Mouse (Mus musculus) embryonic facial prominence, embryonic 11.5 days (tissue): ENCODE data around the gene Ces1g. TPM values are rescaled to one million over a fixed set of nuclear protein-coding genes. Genes with fewer than 3 reads are reported as not detected.

Experiments
- ATAC-seq: fragments of 200-750 bp; cut with Nextera tagmentation; replicated peaks from 2 replicates; pipeline ENCODE4 v1.8.0; 2017; ENCODE audit warnings: low read depth; ENCODE audit not compliant: insufficient number of reproducible peaks, low FRiP score, low TSS enrichment
- DNase-seq: peaks from one replicate; pipeline ENCODE4 v3.0.0-alpha.2; 2015; ENCODE audit warnings: low spot score
- H3K27ac ChIP-seq: fragments of 300-500 bp; sonication (generic); replicated peaks from 2 replicates; pipeline ENCODE4 v1.5.1; 2014; ENCODE audit warnings: mild to moderate bottlenecking, low read depth, low read length, control low read depth
- H3K27me3 ChIP-seq: fragments of 300-500 bp; sonication (generic); 2 replicates; pipeline ENCODE4 v1.6.1; 2014; ENCODE audit warnings: mild to moderate bottlenecking, low read length, moderate library complexity, mixed read lengths; ENCODE audit not compliant: control insufficient read depth, insufficient read depth
- H3K36me3 ChIP-seq: fragments of 300-500 bp; sonication (generic); replicated peaks from 2 replicates; pipeline ENCODE4 v1.6.1; 2014; ENCODE audit warnings: low read depth, mild to moderate bottlenecking, low read length, moderate library complexity, mixed read lengths; ENCODE audit not compliant: control insufficient read depth, insufficient read depth
- H3K4me1 ChIP-seq: fragments of 300-500 bp; sonication (generic); 2 replicates; pipeline ENCODE4 v1.6.1; 2014; ENCODE audit warnings: low read length, mixed read lengths; ENCODE audit not compliant: control insufficient read depth, insufficient read depth
- H3K4me2 ChIP-seq: fragments of 300-500 bp; sonication (generic); 2 replicates; pipeline ENCODE4 v1.6.1; 2014; ENCODE audit warnings: low read depth, mild to moderate bottlenecking, control low read depth, low read length, moderate library complexity
- H3K4me3 ChIP-seq: fragments of 300-500 bp; sonication (generic); 2 replicates; pipeline ENCODE4 v1.5.1; 2014; ENCODE audit warnings: low read depth, low read length, control low read depth
- H3K9ac ChIP-seq: fragments of 300-500 bp; sonication (generic); replicated peaks from 2 replicates; pipeline ENCODE4 v1.6.1; 2014; ENCODE audit warnings: mild to moderate bottlenecking, control low read depth, low read length
- H3K9me3 ChIP-seq: fragments of 300-500 bp; sonication (generic); replicated peaks from 2 replicates; pipeline ENCODE4 v1.6.1; 2016; ENCODE audit warnings: mild to moderate bottlenecking, low read length, inconsistent platforms, mixed read lengths; ENCODE audit not compliant: control insufficient read depth
- WGBS: fragments of 180-500 bp; shearing (Covaris S2); extraction: QIAGEN DNeasy Blood & Tissue Kit; methylation state at CpG from one replicate; pipeline ENCODE4 v1.1.7; 2014; 5-methylcytosine and 5-hydroxymethylcytosine counted together
- polyA plus RNA-seq: library from polyadenylated mRNA; unstranded; fragments of >200 nt; fragmentation: Nextera tagmentation; extraction: Ambion mirVana; gene quantifications from 2 replicates; pipeline ENCODE4 v1.2.1, GENCODE M21; 2014

Ces1g gene
- polyA plus RNA-seq, 1 experiment from 2014 or later: not detected

GRCm38 (mm10) chr8:93317031-93317430 lies 20.1 kb downstream of the Ces1g start:
- H3K36me3 ChIP-seq: no peaks in the 10 kb centered on the region

GRCm38 (mm10) chr8:93315557-93315956 lies 21.6 kb downstream of the Ces1g start:
- WGBS: 86% methylated on average over 2 of the region's 2 CpGs
- Histone ChIP-seq H3K36me3 (no peaks in the 10 kb centered on the region), H3K4me1 (no peaks in the 10 kb centered on the region), H3K4me3 (no peak overlapping the region), H3K9me3 (no peaks in the 10 kb centered on the region), H3K4me2 (no peak overlapping the region), H3K27ac (no peak overlapping the region), H3K27me3 (no peaks in the 10 kb centered on the region), H3K9ac (no peak overlapping the region)
- DNase-seq (no peak), ATAC-seq (no peak)

More at GRCm38 (mm10) chr8:93317031-93317430, 20.1 kb downstream of the Ces1g start:
- ATAC-seq (no peak), DNase-seq (no peak)
- Histone ChIP-seq H3K9ac (no peak overlapping the region), H3K4me3 (no peak overlapping the region), H3K27ac (no peak overlapping the region), H3K4me1 (no peaks in the 10 kb centered on the region), H3K4me2 (no peak overlapping the region), H3K27me3 (no peaks in the 10 kb centered on the region), H3K9me3 (no peaks in the 10 kb centered on the region)
- 81% methylated on average over 2 of the region's 2 CpGs for WGBS

GRCm38 (mm10) chr8:93283896-93284295 lies 53.2 kb downstream of the Ces1g start:
- no peak for ATAC-seq
- H3K27ac ChIP-seq: no peak overlapping the region
- DNase-seq: no peak
- H3K9me3 ChIP-seq: no peaks in the 10 kb centered on the region
- H3K4me3 ChIP-seq: no peak overlapping the region
- H3K27me3 ChIP-seq: no peaks in the 10 kb centered on the region
- H3K4me2 ChIP-seq: no peak overlapping the region
- no peaks in the 10 kb centered on the region for H3K4me1 ChIP-seq
- WGBS: 90% methylated on average over 2 of the region's 2 CpGs
- no peak overlapping the region for H3K9ac ChIP-seq
- H3K36me3 ChIP-seq: no peaks in the 10 kb centered on the region

GRCm38 (mm10) chr8:93282349-93282748 lies 54.8 kb downstream of the Ces1g start:
- Histone ChIP-seq H3K9ac (no peak overlapping the region), H3K9me3 (no peaks in the 10 kb centered on the region), H3K4me2 (no peak overlapping the region), H3K27ac (no peak overlapping the region), H3K4me1 (no peaks in the 10 kb centered on the region), H3K36me3 (no peaks in the 10 kb centered on the region), H3K4me3 (no peak overlapping the region), H3K27me3 (no peaks in the 10 kb centered on the region)
- 70% methylated on average over 3 of the region's 3 CpGs for WGBS
- DNase-seq: no peak
- ATAC-seq: no peak

- H3K27ac ChIP-seq: no peak within 1 kb of the TSS
- 95% methylated on average over 1 of the region's 1 CpGs for WGBS
These were observed 57.6 kb downstream of the Ces1g start, which contains the start of gene Ces1f for GRCm38 (mm10) chr8:93279556-93279955. TSS of gene Ces1f (minus strand) at chr8:93279747.

GRCm38 (mm10) chr8:93278176-93278805 lies 58.8 kb downstream of the Ces1g start:
- ATAC-seq: no peak
- H3K4me1 ChIP-seq: no peaks in the 10 kb centered on the region
- no peak overlapping the region for H3K4me3 ChIP-seq
- H3K9ac ChIP-seq: no peak overlapping the region
- WGBS: 75% methylated on average over 4 of the region's 4 CpGs
- DNase-seq: no peak
- no peak overlapping the region for H3K27ac ChIP-seq
- no peaks in the 10 kb centered on the region for H3K36me3 ChIP-seq
- H3K4me2 ChIP-seq: no peak overlapping the region
- no peaks in the 10 kb centered on the region for H3K9me3 ChIP-seq
- H3K27me3 ChIP-seq: no peaks in the 10 kb centered on the region

More at GRCm38 (mm10) chr8:93279556-93279955, 57.6 kb downstream of the Ces1g start, which contains the start of gene Ces1f:
- ATAC-seq (no peak), DNase-seq (no peak)
- Histone ChIP-seq H3K27me3 (no peaks in the 10 kb centered on the region), H3K9ac (no peak within 1 kb of the TSS), H3K9me3 (no peaks in the 10 kb centered on the region), H3K4me2 (no peak within 1 kb of the TSS), H3K4me1 (no peaks in the 10 kb centered on the region), H3K36me3 (no peaks in the 10 kb centered on the region), H3K4me3 (no peak within 1 kb of the TSS)

- Histone ChIP-seq H3K27ac (no peak overlapping the region), H3K4me1 (no peaks in the 10 kb centered on the region), H3K27me3 (no peaks in the 10 kb centered on the region), H3K36me3 (no peaks in the 10 kb centered on the region), H3K9ac (no peak overlapping the region), H3K4me3 (no peak overlapping the region), H3K4me2 (no peak overlapping the region), H3K9me3 (no peaks in the 10 kb centered on the region)
- WGBS: 90% methylated on average over 4 of the region's 4 CpGs
- ATAC-seq (no peak), DNase-seq (no peak)
These were observed 62.5 kb downstream of the Ces1g start for GRCm38 (mm10) chr8:93274609-93275008.

- Histone ChIP-seq H3K9ac (no peak overlapping the region), H3K4me2 (no peak overlapping the region), H3K36me3 (no peaks in the 10 kb centered on the region), H3K4me3 (no peak overlapping the region), H3K9me3 (no peaks in the 10 kb centered on the region), H3K27me3 (no peaks in the 10 kb centered on the region), H3K27ac (no peak overlapping the region), H3K4me1 (no peaks in the 10 kb centered on the region)
- whole genome bisulfite sequencing: 89% methylated on average over 3 of the region's 3 CpGs
- ATAC-seq (no peak), DNase-seq (no peak)
These were observed 63.8 kb downstream of the Ces1g start for GRCm38 (mm10) chr8:93273321-93273720.
